Mouse (Mus musculus): Measurements from ENCODE around the gene Arvcf. TPM values are rescaled to one million over a fixed set of nuclear protein-coding genes. Genes with fewer than 3 reads are reported as not detected.

Arvcf gene
- polyA plus RNA-seq, 1 experiment from 2014 or later, result 64.6 TPM

- Histone ChIP-seq H3K36me3 (replicated peaks; ENCODE audit: control insufficient read depth, insufficient read depth) (peaks cover 13% of the 10 kb centered on the region; the same call in 1 of the 2 replicates), H3K4me2 (replicated peaks) (peak overlapping the region; percentile 64), H3K4me3 (replicated peaks; ENCODE audit: low read length) (peak overlapping the region; percentile 75), H3K4me1 (replicated peaks; ENCODE audit: control insufficient read depth, insufficient read depth, low read length) (peaks cover 26% of the 10 kb centered on the region), H3K9me3 (ENCODE audit: control insufficient read depth, low read length) (no peaks in the 10 kb centered on the region), H3K9ac (peak overlapping the region; percentile 83), H3K27ac (peak overlapping the region; percentile 43; the same call in 1 of the 2 replicates), H3K27me3 (ENCODE audit: control insufficient read depth, insufficient read depth, low read length) (no peaks in the 10 kb centered on the region)
- under 1% methylated on average over 28 of the region's 28 CpGs for WGBS
- DNase-seq (ENCODE audit: low spot score), result no peak
- ATAC-seq (ENCODE audit: low FRiP score), result no peak
These were observed 706 bp downstream of the Arvcf start for GRCm38 (mm10) chr16:18348601-18349175.

DNA sequence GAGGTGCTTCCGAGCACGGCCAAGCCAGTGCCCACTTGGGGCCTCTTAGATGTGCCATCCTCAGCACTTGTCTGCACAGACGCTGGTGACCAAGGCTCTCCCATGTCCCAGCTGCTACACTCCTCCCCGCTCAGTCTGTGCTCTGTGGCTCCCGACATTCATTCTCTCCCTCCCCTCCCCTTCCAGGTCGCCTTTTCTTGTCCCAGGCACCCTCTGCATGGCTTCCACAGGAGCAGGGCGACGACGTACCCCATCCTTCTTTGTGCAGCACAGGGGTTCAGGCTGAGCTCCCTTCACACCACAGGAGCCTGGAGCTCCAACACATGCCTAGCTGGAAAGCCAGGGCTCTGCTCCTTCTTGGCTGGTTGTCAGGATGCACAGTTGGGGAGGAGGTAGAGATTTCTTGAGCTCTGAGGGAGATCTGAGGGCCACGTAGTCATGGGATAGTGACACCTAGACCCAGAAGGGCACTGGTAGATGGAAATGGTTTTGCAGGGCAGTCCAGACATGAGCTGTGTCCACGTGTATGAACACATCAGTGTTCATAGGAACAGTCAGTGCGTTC lies 1.9 kb downstream of the Arvcf start:
- Histone ChIP-seq H3K4me3 (replicated peaks; ENCODE audit: low read length) (peak overlapping the region; percentile 75), H3K27ac (no peak overlapping the region), H3K9ac (peak overlapping the region; percentile 24; the same call in 1 of the 2 replicates), H3K27me3 (ENCODE audit: control insufficient read depth, insufficient read depth, low read length) (no peaks in the 10 kb centered on the region), H3K4me2 (replicated peaks) (peak overlapping the region; percentile 64), H3K4me1 (replicated peaks; ENCODE audit: control insufficient read depth, insufficient read depth, low read length) (peaks cover 20% of the 10 kb centered on the region), H3K36me3 (replicated peaks; ENCODE audit: control insufficient read depth, insufficient read depth) (peaks cover 18% of the 10 kb centered on the region; the same call in 1 of the 2 replicates), H3K9me3 (ENCODE audit: control insufficient read depth, low read length) (no peaks in the 10 kb centered on the region)
- WGBS, result 67% methylated on average over 12 of the region's 12 CpGs
- DNase-seq (ENCODE audit: low spot score), result no peak
- ATAC-seq (ENCODE audit: low FRiP score), result no peak

DNA sequence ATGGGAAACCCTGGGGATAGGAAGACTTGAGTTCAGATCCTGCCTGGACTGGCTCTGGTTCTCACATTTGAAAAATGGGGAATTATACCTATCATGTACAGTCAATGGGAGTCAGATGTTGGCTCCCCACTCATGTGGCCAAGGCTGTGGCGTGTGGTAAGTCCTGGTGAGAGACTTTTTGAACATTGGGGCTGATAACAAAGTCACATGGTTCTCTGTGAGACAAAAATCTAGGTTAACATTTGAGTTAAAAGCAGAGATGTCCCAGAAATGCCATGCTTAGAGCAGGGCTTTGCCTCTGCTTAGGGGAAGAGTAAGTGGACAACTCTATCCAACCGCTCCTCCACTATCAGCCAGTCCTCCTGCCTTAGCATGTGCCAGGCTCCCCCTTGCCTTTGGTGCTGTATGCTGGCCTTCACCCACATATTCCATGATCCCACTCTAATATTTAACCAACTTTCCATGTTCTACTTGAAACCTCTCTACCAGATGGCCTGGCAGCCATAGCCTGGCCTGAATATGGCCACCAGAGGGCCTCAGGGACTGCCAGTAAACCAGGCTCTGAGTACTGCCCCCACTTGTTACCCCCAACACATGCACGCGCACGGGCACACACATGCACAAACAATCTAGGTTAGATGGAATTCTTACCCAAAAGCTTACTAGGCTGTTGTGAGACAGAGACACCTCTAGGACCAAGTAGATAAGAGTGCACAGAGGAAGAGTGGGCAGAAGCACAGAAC lies 3.5 kb downstream of the Arvcf start:
- WGBS, result 56% methylated on average over 5 of the region's 5 CpGs
- Histone ChIP-seq H3K9me3 (ENCODE audit: control insufficient read depth, low read length) (no peaks in the 10 kb centered on the region), H3K4me1 (replicated peaks; ENCODE audit: control insufficient read depth, insufficient read depth, low read length) (peaks cover 14% of the 10 kb centered on the region)

GRCm38 (mm10) chr16:18353106-18353505 lies 5.1 kb downstream of the Arvcf start:
- no peak overlapping the region for H3K4me2 ChIP-seq (replicated peaks)
- H3K36me3 ChIP-seq (replicated peaks; ENCODE audit: control insufficient read depth, insufficient read depth), result peaks cover 22% of the 10 kb centered on the region; the same call in 1 of the 2 replicates
- H3K27me3 ChIP-seq (ENCODE audit: control insufficient read depth, insufficient read depth, low read length), result no peaks in the 10 kb centered on the region
- no peak overlapping the region for H3K27ac ChIP-seq
- DNase-seq (ENCODE audit: low spot score) (no peak), ATAC-seq (ENCODE audit: low FRiP score) (no peak)
- H3K9ac ChIP-seq, result no peak overlapping the region
- WGBS, result 91% methylated on average over 1 of the region's 1 CpGs
- no peaks in the 10 kb centered on the region for H3K9me3 ChIP-seq (ENCODE audit: control insufficient read depth, low read length)
- peaks cover 14% of the 10 kb centered on the region for H3K4me1 ChIP-seq (replicated peaks; ENCODE audit: control insufficient read depth, insufficient read depth, low read length)
- no peak overlapping the region for H3K4me3 ChIP-seq (replicated peaks; ENCODE audit: low read length)

More for the DNA sequence above, 3.5 kb downstream of the Arvcf start:
- Histone ChIP-seq H3K4me2 (replicated peaks) (no peak overlapping the region), H3K27ac (no peak overlapping the region), H3K4me3 (replicated peaks; ENCODE audit: low read length) (no peak overlapping the region), H3K27me3 (ENCODE audit: control insufficient read depth, insufficient read depth, low read length) (no peaks in the 10 kb centered on the region), H3K9ac (no peak overlapping the region), H3K36me3 (replicated peaks; ENCODE audit: control insufficient read depth, insufficient read depth) (peaks cover 22% of the 10 kb centered on the region; the same call in 1 of the 2 replicates)
- no peak for ATAC-seq (ENCODE audit: low FRiP score)
- no peak for DNase-seq (ENCODE audit: low spot score)

DNA sequence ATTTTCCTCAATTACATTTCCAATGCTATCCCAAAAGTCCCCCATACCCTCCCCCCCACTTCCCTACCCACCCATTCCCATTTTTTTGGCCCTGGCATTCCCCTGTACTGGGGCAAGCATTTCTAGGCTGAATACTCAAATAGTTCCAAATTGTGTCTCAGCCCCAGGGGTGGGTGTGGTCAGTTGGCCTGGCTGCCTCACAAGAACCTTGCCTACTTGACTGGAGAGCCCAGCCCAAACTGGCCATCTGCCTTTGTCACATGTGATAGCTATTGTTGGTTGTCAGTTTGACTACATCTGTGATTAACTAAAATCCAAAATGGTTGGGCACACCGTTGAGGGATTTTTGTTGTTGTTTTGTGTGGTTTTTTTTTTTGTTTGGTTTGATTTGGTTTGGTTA lies 9.0 kb downstream of the Arvcf start:
- no peak for ATAC-seq (ENCODE audit: low FRiP score)
- Histone ChIP-seq H3K27ac (no peak overlapping the region), H3K4me2 (replicated peaks) (no peak overlapping the region), H3K9me3 (ENCODE audit: control insufficient read depth, low read length) (no peaks in the 10 kb centered on the region), H3K27me3 (ENCODE audit: control insufficient read depth, insufficient read depth, low read length) (no peaks in the 10 kb centered on the region), H3K36me3 (replicated peaks; ENCODE audit: control insufficient read depth, insufficient read depth) (peaks cover 22% of the 10 kb centered on the region; the same call in 1 of the 2 replicates), H3K4me1 (replicated peaks; ENCODE audit: control insufficient read depth, insufficient read depth, low read length) (no peaks in the 10 kb centered on the region), H3K4me3 (replicated peaks; ENCODE audit: low read length) (no peak overlapping the region), H3K9ac (no peak overlapping the region)
- DNase-seq (ENCODE audit: low spot score), result no peak
- WGBS, result 84% methylated on average over 1 of the region's 1 CpGs

DNA sequence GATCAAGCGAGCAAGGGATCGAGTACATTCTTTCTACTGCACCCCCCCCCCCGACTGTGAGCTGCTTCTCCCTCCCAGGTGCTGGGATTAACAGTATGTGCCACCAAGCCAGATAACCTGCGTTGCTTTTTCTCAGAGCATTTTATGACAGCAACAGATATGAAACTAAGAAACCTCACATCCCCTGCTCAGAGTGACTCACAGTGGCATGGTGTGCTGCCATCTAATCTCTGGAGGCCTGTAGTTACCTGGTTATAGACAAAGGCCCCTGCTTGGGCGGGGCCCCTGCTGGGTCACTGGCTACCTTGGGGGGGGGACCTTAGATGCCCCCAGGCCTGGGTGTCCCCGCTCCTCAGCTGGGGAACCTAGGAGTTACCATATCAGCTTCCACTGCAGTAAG lies 10.0 kb downstream of the Arvcf start:
- 97% methylated on average over 6 of the region's 6 CpGs for WGBS
- Histone ChIP-seq H3K36me3 (replicated peaks; ENCODE audit: control insufficient read depth, insufficient read depth) (peaks cover 19% of the 10 kb centered on the region; the same call in 1 of the 2 replicates), H3K27ac (no peak overlapping the region), H3K4me2 (replicated peaks) (no peak overlapping the region), H3K9me3 (ENCODE audit: control insufficient read depth, low read length) (no peaks in the 10 kb centered on the region), H3K9ac (no peak overlapping the region), H3K4me3 (replicated peaks; ENCODE audit: low read length) (no peak overlapping the region), H3K4me1 (replicated peaks; ENCODE audit: control insufficient read depth, insufficient read depth, low read length) (no peaks in the 10 kb centered on the region), H3K27me3 (ENCODE audit: control insufficient read depth, insufficient read depth, low read length) (no peaks in the 10 kb centered on the region)
- no peak for ATAC-seq (ENCODE audit: low FRiP score)
- no peak for DNase-seq (ENCODE audit: low spot score)

- no peak for DNase-seq (ENCODE audit: low spot score)
- no peak overlapping the region for H3K4me2 ChIP-seq (replicated peaks)
- no peaks in the 10 kb centered on the region for H3K9me3 ChIP-seq (ENCODE audit: control insufficient read depth, low read length)
- peaks cover 19% of the 10 kb centered on the region for H3K36me3 ChIP-seq (replicated peaks; ENCODE audit: control insufficient read depth, insufficient read depth)
- no peak overlapping the region for H3K9ac ChIP-seq
- H3K27ac ChIP-seq, result no peak overlapping the region
- no peak for ATAC-seq (ENCODE audit: low FRiP score)
- WGBS, result 70% methylated on average over 6 of the region's 6 CpGs
- no peaks in the 10 kb centered on the region for H3K27me3 ChIP-seq (ENCODE audit: control insufficient read depth, insufficient read depth, low read length)
- H3K4me1 ChIP-seq (replicated peaks; ENCODE audit: control insufficient read depth, insufficient read depth, low read length), result no peaks in the 10 kb centered on the region
- no peak overlapping the region for H3K4me3 ChIP-seq (replicated peaks; ENCODE audit: low read length)
These were observed 12.3 kb downstream of the Arvcf start for GRCm38 (mm10) chr16:18360151-18360805.

GRCm38 (mm10) chr16:18362948-18363347 lies 15.0 kb downstream of the Arvcf start:
- ATAC-seq (ENCODE audit: low FRiP score) (no peak), DNase-seq (ENCODE audit: low spot score) (no peak)
- Histone ChIP-seq H3K36me3 (replicated peaks; ENCODE audit: control insufficient read depth, insufficient read depth) (peaks cover 14% of the 10 kb centered on the region), H3K4me2 (replicated peaks) (no peak overlapping the region), H3K4me3 (replicated peaks; ENCODE audit: low read length) (no peak overlapping the region), H3K9ac (no peak overlapping the region), H3K4me1 (replicated peaks; ENCODE audit: control insufficient read depth, insufficient read depth, low read length) (no peaks in the 10 kb centered on the region), H3K27ac (no peak overlapping the region), H3K27me3 (ENCODE audit: control insufficient read depth, insufficient read depth, low read length) (no peaks in the 10 kb centered on the region), H3K9me3 (ENCODE audit: control insufficient read depth, low read length) (no peaks in the 10 kb centered on the region)
- 75% methylated on average over 8 of the region's 8 CpGs for WGBS

GRCm38 (mm10) chr16:18366849-18367248 lies 18.9 kb downstream of the Arvcf start:
- Histone ChIP-seq H3K27ac (no peak overlapping the region), H3K4me3 (replicated peaks; ENCODE audit: low read length) (no peak overlapping the region), H3K36me3 (replicated peaks; ENCODE audit: control insufficient read depth, insufficient read depth) (peaks cover 14% of the 10 kb centered on the region), H3K27me3 (ENCODE audit: control insufficient read depth, insufficient read depth, low read length) (no peaks in the 10 kb centered on the region), H3K9me3 (ENCODE audit: control insufficient read depth, low read length) (no peaks in the 10 kb centered on the region), H3K9ac (no peak overlapping the region), H3K4me2 (replicated peaks) (no peak overlapping the region), H3K4me1 (replicated peaks; ENCODE audit: control insufficient read depth, insufficient read depth, low read length) (no peaks in the 10 kb centered on the region)
- DNase-seq (ENCODE audit: low spot score) (no peak), ATAC-seq (ENCODE audit: low FRiP score) (no peak)
- 93% methylated on average over 4 of the region's 4 CpGs for WGBS

Data from hindbrain, embryonic 14.5 days (tissue).